Mouse (Mus musculus): ENCODE data around the gene Scp2d1.
"Not testable (repeated sequence)": the region's sequence is repeated elsewhere in the genome, so short reads cannot be mapped to it uniquely, and the experiment has no call there.

Gene Scp2d1

GRCm38 (mm10) chr2:144823356-144823755, at the start of gene Scp2d1:
Scp2d1 (plus strand) TSS chr2:144823656.
- not testable (repeated sequence) for DNase-seq (ENCODE audit: low spot score in 2 of 2)

- DNase-seq (ENCODE audit: low spot score in 2 of 2), result no peak
These were observed 48.8 kb upstream of the Scp2d1 start for GRCm38 (mm10) chr2:144774636-144775160.

GRCm38 (mm10) chr2:144775626-144776025, 47.8 kb upstream of the Scp2d1 start:
- DNase-seq (ENCODE audit: low spot score in 2 of 2), result no peak

GRCm38 (mm10) chr2:144779263-144779662, 44.2 kb upstream of the Scp2d1 start:
- DNase-seq (ENCODE audit: low spot score in 2 of 2), result no peak

- no peak for DNase-seq (ENCODE audit: low spot score in 2 of 2)
These were observed 42.7 kb upstream of the Scp2d1 start for GRCm38 (mm10) chr2:144780731-144781130.

GRCm38 (mm10) chr2:144781871-144782270, 41.6 kb upstream of the Scp2d1 start:
- DNase-seq (ENCODE audit: low spot score in 2 of 2), result no peak

GRCm38 (mm10) chr2:144782481-144782880, 41.0 kb upstream of the Scp2d1 start:
- no peak for DNase-seq (ENCODE audit: low spot score in 2 of 2)

- DNase-seq (ENCODE audit: low spot score in 2 of 2), result no peak
These were observed 40.3 kb upstream of the Scp2d1 start for GRCm38 (mm10) chr2:144783190-144783589.

- no peak for DNase-seq (ENCODE audit: low spot score in 2 of 2)
These were observed 39.6 kb upstream of the Scp2d1 start for GRCm38 (mm10) chr2:144783831-144784230.

- DNase-seq (ENCODE audit: low spot score in 2 of 2), result peak; percentile 36 to 39
These were observed 31.7 kb upstream of the Scp2d1 start for GRCm38 (mm10) chr2:144791671-144792294.

- no peak for DNase-seq (ENCODE audit: low spot score in 2 of 2)
These were observed 25.9 kb upstream of the Scp2d1 start for GRCm38 (mm10) chr2:144797515-144797914.

GRCm38 (mm10) chr2:144807766-144808754, 15.4 kb upstream of the Scp2d1 start:
- DNase-seq (ENCODE audit: low spot score in 2 of 2), result no peak

GRCm38 (mm10) chr2:144828457-144828985, 5.1 kb downstream of the Scp2d1 start:
- DNase-seq (ENCODE audit: low spot score in 2 of 2), result no peak

- no peak for DNase-seq (ENCODE audit: low spot score in 2 of 2)
These were observed 13.3 kb downstream of the Scp2d1 start for GRCm38 (mm10) chr2:144836667-144837311.

GRCm38 (mm10) chr2:144837312-144837679, 13.8 kb downstream of the Scp2d1 start:
- no peak for DNase-seq (ENCODE audit: low spot score in 2 of 2)

- no peak for DNase-seq (ENCODE audit: low spot score in 2 of 2)
These were observed 45.4 kb downstream of the Scp2d1 start for GRCm38 (mm10) chr2:144868827-144869226.
